Mouse (Mus musculus) hematopoietic stem cell, adult 5-6 weeks (primary cell): Measurements from ENCODE around the gene Sypl2. TPM values are rescaled to one million over a fixed set of nuclear protein-coding genes. Genes with fewer than 3 reads are reported as not detected.

Experiments
- ATAC-seq, 2 experiments: fragments of 125-278 bp in 1 of 2; replicated peaks in 1 of 2; 2 replicates each; pipeline ENCODE4 v1.8.0; 2016 to 2017; ENCODE audit warnings: inconsistent platforms in 2 of 2, mild to moderate bottlenecking in 2 of 2, moderate number of reproducible peaks in 2 of 2, low read depth in 1 of 2, moderate TSS enrichment in 1 of 2; ENCODE audit not compliant: low FRiP score in 2 of 2, poor library complexity in 2 of 2, severe bottlenecking in 2 of 2, insufficient read depth in 1 of 2, low TSS enrichment in 1 of 2
- total RNA-seq: library from RNA; stranded (forward); fragments of 172-1452, 232-1000 nt; gene quantifications from 2 replicates; pipeline ENCODE4 v1.2.3, GENCODE M21; 2017

The Sypl2 gene
- total RNA-seq, 1 experiment from 2014 or later, result not detected

DNA sequence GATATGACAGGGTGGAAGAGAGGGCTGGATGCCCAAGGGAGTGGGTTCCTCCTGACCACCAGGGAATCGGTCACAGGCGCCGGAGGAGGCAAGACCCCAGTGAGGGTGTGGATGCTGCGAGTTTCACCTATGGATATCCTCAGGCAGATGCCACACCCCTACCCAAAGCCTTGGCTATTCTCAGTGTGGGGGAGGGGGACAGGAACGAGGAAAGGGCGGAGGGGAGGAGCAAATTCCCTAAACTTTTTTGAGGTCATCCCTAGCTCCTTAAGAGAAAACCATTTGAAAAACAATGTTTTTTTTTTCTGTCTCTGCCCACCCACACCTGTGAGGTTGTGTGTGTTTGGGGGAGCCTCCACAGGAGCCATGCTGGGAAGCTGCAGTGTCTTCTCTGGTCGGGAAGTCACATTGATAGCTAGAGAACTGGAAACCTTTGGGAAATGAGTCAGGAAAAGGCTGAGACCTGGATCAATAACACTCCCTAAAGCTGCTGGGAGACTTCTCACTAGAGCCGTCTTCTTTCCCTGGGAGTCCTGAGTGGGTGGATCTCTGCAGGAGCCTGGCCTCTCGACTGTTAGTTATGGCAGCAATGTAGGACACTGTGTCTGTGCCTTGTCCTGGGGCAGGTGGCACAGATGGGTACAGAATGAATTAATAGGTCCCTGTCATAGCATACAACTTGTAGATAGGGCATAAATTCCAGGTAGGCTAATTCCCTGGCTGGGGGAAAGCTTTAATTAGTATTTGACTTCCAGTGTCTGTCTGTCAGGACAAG lies 37.5 kb downstream of the Sypl2 start:
- no peak for ATAC-seq

GRCm38 (mm10) chr3:108187111-108187795 lies 39.2 kb downstream of the Sypl2 start:
- ATAC-seq, result peak; percentile 30 to 53; a peak in 3 of 4 replicates

DNA sequence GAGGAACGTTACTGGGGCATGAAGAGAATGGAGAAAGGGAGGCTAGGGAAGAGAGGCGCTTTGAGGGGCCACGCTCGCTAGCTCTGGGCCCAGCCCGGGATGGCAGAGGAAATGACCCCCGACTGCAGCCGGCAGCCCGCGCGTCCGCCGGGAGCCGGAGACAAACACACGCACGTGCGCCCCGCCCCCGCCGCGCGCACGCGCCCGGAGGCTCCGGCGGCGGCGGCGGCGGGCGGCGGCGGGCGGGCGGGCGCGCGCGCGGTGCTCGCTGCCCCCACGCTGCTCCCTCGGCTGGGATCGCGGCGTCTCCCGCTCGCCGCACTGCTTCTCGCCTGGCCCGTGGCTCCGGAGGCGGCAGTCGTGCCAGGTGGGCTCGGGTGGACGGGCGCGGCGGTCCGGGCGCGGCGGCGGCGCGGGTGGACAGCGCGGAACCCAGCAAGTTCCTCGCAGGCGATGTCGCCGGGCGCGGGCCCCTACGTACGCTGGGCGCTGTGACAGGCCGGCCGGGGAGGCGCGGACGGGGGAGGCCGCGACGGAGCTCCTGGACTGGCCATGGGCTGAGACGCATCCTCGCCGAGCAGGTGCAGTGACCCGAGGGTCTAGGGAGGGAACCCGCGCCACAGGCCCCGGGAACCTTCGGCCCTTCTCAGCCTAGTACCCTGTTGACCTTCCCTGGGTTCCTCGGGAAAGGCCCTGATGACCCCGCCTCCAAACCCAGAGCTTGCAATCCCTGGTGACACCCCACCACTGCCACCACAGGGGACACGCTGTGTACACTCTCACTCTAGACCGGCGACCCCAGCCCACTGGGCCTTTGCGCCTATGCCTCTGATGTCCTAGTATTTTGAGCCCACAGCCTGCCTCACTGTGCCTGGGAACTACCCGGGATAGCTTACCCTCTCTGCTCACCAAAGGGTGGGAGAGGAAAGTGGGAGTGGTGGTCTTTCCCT lies 40.1 kb downstream of the Sypl2 start, which contains the start of gene Amigo1:
Gene Amigo1 (plus strand): TSS at position 238 of the 950 bp plus-strand sequence.
- ATAC-seq, result peak in 1 of 2 experiments; percentile 15; a peak in 1 of 4 replicates

- ATAC-seq, result 0 out of 4 replicates have a peak, but pooled peaks of 1 of the 2 experiments have one; percentile 20
Observed at GRCm38 (mm10) chr3:108185460-108186097, 40.9 kb downstream of the Sypl2 start.

DNA sequence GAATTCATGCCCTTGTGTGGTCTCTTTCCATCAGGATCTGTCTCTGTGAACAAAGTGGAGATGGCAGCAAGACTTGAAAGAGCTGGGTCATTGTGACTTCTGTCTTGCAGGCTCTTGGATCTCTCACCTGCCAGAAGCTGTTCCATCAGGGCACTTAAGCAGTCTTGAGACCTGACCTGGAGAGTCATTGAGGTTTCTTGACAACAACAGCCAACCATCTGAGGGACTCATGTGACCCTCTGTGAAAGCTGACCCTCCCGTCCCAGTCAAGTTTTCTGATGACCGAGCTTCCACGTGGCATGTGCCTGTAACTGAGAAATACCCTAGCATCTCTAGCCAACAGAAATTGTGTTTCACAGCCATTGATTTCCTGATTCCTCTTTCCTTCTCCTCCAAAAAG lies 41.7 kb downstream of the Sypl2 start:
- no peak for ATAC-seq

GRCm38 (mm10) chr3:108180514-108180913 lies 45.9 kb downstream of the Sypl2 start:
- no peak for ATAC-seq

DNA sequence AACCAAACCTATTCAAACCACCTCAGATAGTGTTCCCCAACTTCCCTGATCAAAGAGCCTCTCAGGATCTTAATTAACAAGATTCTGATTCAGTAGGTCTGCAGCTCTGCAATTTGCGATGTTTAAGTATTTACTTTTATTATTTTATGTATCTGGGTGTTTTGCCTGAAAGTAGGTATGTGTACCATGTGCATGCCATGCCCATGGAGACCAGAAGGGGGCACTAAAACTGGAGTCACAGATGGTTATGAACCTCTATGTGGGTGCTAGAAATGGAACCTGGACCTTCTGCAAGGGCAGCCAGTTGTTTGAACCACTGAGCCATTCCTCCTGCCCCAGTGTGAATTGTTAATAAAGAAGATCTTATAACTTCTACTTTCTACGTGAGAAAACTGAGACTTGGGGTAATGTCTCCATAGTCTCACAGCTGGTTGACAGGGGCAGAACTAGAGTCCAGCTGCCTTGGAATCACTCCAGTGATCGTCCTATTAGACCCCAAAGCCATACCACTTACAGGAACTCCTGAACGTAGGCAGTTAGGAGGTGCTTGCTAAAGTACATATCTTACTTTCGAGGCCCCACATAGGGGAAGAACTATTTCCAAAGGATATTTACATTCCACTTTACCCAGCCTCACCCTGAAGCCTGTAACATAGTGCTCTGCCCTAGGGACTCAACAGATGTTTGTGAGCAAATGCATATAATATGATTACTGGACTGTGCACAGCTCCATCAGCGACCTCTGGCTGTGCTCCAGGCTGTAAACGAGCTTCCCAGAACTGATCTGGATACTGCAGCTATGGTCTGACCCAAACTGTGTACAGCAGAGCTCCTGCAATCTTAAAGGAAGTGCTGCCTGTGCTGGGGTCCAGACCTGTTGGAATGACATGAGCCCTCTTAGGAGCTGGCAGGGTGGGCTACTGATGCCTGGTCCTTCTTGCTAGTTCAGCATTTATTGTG lies 47.4 kb downstream of the Sypl2 start:
- no peak for ATAC-seq

GRCm38 (mm10) chr3:108174672-108175531 lies 51.5 kb downstream of the Sypl2 start:
- no peak for ATAC-seq

- no peak for ATAC-seq
Observed at GRCm38 (mm10) chr3:108169199-108169598, 57.2 kb downstream of the Sypl2 start.

GRCm38 (mm10) chr3:108167499-108167898 lies 58.9 kb downstream of the Sypl2 start:
- no peak for ATAC-seq

DNA sequence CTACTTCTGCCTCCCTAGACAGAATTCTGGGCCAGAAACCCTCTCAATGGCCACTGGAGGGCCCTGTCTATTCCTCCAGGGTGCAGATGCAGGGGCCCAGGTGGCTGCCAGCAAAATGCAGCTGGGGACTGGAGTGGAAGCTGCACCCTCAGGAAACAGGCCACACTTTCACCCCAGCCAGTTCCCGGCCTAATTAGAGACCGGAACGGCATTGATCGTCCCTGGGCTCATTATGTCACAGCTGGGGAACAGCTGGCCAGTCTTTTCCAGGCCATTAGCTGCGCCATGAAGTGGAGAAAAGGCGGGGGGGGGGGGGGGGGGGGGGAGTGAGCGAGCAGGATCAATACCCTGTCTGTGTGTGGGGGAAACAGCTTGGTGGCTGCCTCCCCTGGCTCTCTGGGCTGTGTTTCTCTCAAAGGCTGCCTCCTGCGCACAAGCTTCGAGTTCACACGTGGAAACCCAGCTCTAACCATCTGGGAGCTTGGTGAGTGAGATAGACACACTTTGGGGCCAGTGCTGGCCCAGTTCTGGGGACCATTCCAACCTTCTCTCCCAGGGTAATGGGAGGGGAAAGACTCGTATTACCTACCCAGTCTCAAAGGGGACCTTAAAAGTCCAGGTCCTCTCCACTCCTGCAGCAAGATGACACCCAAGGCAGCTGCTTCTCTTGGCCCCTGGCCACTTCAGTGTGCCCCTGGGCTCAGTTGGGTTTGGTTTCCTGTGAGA lies 59.8 kb downstream of the Sypl2 start:
- peak in 1 of 2 experiments; percentile 51; a peak in 1 of 4 replicates for ATAC-seq

DNA sequence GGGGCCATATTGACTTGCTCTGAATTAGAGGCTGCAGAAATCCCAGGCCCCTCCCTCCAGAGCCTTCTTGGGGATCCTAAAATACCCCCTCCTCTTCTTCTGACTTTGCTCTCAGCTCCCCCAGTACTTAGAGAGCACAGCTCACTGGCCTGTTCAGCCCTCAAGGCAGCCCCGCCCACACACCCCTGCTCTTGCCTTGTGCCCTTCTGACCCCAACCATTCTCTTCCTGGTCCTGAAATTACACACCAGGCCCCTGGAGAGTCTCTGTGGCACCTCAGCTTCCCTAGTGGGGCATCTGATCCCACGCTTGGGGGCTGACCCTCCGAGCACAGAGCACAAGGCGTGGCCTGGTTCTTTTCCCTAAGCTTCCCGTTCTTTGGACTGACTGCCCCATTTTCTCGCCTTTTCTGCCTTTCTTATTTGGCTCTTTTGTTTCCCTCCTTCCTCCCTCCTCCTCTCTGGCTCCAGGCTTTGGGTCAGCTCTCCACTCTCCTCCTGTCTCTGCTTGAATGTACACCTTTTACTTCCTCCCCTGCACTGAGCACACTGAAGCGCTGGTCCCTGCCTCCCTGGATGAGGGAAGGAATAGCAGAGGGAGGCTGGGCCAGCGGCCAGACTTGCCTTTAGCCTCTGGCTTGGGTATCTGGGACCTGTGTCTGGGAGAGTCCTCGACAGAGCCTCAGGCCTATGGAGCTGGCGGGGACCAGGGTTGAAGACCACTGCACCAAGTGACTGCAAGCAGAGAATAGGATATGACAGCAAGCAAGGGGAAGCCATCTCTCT lies 60.7 kb downstream of the Sypl2 start:
- no peak for ATAC-seq

DNA sequence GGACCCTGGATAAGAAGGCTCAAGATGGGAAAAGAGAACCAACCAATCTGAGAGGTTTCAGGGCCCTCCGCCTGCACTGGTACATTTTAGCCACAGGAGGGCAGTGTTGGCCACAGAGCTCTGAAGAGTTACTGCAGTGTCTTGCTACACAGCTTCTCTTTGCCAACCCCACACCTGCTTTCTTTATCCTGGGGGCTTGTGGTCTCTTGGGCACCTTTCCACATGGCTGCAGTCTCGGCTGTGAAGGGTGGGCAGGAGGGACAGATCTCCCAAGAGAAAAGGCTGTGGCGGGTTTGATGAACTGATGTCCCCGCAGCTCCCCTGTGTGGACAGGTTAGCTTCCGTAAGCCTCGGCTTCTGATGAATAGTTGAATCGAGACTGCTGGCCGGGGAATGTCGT lies 61.6 kb downstream of the Sypl2 start:
- ATAC-seq, result peak; percentile 68 to 85; a peak in 3 of 4 replicates

- no peak for ATAC-seq
Observed at GRCm38 (mm10) chr3:108164091-108164490, 62.4 kb downstream of the Sypl2 start.
